Mouse (Mus musculus) cerebellum, adult 2 months (tissue): ENCODE data around the gene A4gnt. TPM values are rescaled to one million over a fixed set of nuclear protein-coding genes. Genes with fewer than 3 reads are reported as not detected.

ENCODE experiments used
- DNase-seq, 2 experiments: peaks; one replicate each; pipeline ENCODE4 v3.0.0; 2021
- H3K27ac ChIP-seq: fragments of 200-500 bp; 2 replicates; pipeline ENCODE4 v1.5.1; 2012; ENCODE audit warnings: low read length, control low read depth, inconsistent platforms; ENCODE audit not compliant: insufficient read depth
- H3K27me3 ChIP-seq: fragments of 200-500 bp; 2 replicates; pipeline ENCODE4 v1.6.1; 2012; ENCODE audit warnings: inconsistent platforms, mild to moderate bottlenecking, low read length, moderate library complexity; ENCODE audit not compliant: control insufficient read depth, insufficient read depth
- H3K4me1 ChIP-seq: fragments of 200-500 bp; 2 replicates; pipeline ENCODE4 v1.6.1; 2011; ENCODE audit warnings: low read length; ENCODE audit not compliant: control insufficient read depth, insufficient read depth
- H3K4me3 ChIP-seq: fragments of 200-500 bp; replicated peaks from 2 replicates; pipeline ENCODE3; 2011; ENCODE audit warnings: mild to moderate bottlenecking, low read depth, low read length, control low read depth; ENCODE audit not compliant: insufficient read depth
- CTCF ChIP-seq: fragments of 200-500 bp; IDR thresholded peaks from 2 replicates; pipeline ENCODE4 v1.5.1; 2011; ENCODE audit warnings: low read depth, mild to moderate bottlenecking, control low read depth, low read length, moderate library complexity, borderline replicate concordance; ENCODE audit not compliant: insufficient read depth
- POLR2A ChIP-seq: fragments of 200-500 bp; IDR thresholded peaks from 2 replicates; pipeline ENCODE4 v1.6.1; 2011; ENCODE audit warnings: low read length, control low read depth, borderline replicate concordance; ENCODE audit not compliant: insufficient read depth
- WGBS: fragments of 180-500 bp; shearing (Covaris S2); methylation state at CpG from one replicate; pipeline ENCODE4 v1.1.7; 2018; 5-methylcytosine and 5-hydroxymethylcytosine counted together
- polyA plus RNA-seq: library from polyadenylated mRNA; depleted of rRNA; stranded (reverse); fragments of >200 nt; gene quantifications from 2 replicates; pipeline ENCODE4 v1.2.3, GENCODE M21; 2012; rRNA removed

A4gnt gene
- polyA plus RNA-seq, 1 experiment: not detected

DNA sequence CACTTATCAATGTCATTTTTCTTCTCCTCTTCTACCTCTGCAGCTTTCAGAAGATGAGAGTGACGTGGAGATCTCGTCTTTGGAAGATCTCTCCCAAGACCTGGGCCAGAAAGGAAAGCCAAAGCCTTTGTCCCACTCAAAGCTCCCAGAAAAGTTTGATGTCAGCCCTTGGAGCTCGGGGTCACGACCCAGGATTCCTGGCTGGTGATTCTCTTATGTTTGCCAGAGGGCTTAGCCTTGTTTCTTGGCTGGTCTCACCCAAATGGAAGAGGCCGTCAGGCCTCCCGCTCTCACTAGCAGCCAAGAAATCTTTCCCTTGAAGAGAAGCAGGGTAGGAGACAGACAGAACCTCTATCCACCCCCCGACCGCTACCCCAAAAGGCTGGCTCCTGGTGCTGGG is 55.3 kb downstream of the A4gnt start:
- DNase-seq: peak in 1 of 2 experiments; percentile 15
- no peaks in the 10 kb centered on the region for H3K27me3 ChIP-seq
- no peaks in the 10 kb centered on the region for H3K4me1 ChIP-seq
- no peak for TF ChIP-seq CTCF
- no peak for TF ChIP-seq POLR2A
- H3K27ac ChIP-seq: no peak overlapping the region
- WGBS: 77% methylated on average over 8 of the region's 8 CpGs
- no peak overlapping the region for H3K4me3 ChIP-seq

- no peaks in the 10 kb centered on the region for H3K4me1 ChIP-seq
- no peak for DNase-seq
- no peak for TF ChIP-seq POLR2A
- H3K4me3 ChIP-seq: no peak overlapping the region
- no peaks in the 10 kb centered on the region for H3K27me3 ChIP-seq
- H3K27ac ChIP-seq: no peak overlapping the region
- 33% methylated on average over 2 of the region's 2 CpGs for WGBS
These were observed 59.3 kb downstream of the A4gnt start for GRCm38 (mm10) chr9:99671603-99672002.

Other genes starting within 250 kb of the A4gnt start
- gene Mras, start 175.1 kb upstream of the A4gnt start, polyA plus RNA-seq: 68.9 and 81.5 TPM in 2 replicates
- 0.15 and 0.49 TPM in 2 replicates for gene Nme9, start 161.0 kb upstream of the A4gnt start, polyA plus RNA-seq
- gene Armc8, start 43.6 kb upstream of the A4gnt start, polyA plus RNA-seq: 52.8 and 56.7 TPM in 2 replicates
- gene Dbr1, start 36.7 kb upstream of the A4gnt start, polyA plus RNA-seq: 14.2 and 15.3 TPM in 2 replicates
- 8.4 and 8.5 TPM in 2 replicates for gene Dzip1l, start 17.0 kb downstream of the A4gnt start, polyA plus RNA-seq
- not detected in 2 replicates for gene Cldn18, start 104.8 kb downstream of the A4gnt start, polyA plus RNA-seq